Mouse (Mus musculus) brain, adult 2 months (tissue): ENCODE data around the gene Pla2g10.
"Not testable (repeated sequence)": the region's sequence is repeated elsewhere in the genome, so short reads cannot be mapped to it uniquely, and the experiment has no call there.

Source experiments
- DNase-seq: peaks from one replicate; pipeline ENCODE4 v3.0.0; 2011; ENCODE audit warnings: low read depth, low spot score

Pla2g10 gene

DNA sequence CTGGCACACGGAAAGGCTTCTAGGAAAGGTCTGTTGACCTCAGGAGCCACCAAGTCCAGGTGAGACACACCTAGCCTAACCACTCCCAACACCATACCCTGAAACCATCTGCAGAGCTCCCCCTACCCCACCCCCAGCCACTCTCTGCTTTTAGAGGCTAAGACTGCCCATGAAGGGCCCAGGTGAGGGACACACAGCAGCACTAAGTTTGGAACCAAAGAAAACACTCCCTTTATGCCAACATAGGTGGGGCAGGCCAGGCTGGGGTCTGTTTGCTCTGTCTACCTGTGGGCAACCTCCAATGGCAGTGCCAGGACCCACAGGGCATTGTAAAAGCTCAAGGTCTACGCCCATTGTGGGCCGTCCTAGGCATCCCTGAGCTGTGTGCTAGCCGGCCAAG is 1.4 kb downstream of the Pla2g10 start:
- no peak for DNase-seq

DNA sequence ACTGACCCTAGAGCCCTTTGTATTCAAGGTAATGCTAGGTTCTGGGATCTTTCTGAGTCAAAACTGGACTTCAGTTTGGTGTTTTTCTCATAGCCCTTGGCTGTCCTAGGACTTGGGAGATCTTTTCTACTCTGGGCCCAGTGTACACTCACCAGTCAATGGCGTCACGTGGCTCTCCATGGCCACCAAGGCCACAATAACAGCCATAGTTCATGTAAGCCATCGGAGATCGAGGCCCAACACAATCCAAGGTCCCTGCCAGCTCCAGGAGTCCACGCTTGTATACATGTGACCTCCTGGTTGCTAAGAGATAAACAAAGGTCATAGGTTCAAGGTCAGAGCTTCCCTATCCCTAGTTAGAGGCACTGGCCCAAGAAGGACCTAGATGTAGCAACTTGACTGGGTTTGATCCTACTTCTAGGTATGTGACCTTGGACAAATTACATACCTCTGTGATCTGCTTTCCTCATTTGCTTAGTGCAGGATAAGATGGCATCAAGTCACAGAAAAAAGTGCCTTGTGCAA is 2.9 kb downstream of the Pla2g10 start:
- no peak for DNase-seq

DNA sequence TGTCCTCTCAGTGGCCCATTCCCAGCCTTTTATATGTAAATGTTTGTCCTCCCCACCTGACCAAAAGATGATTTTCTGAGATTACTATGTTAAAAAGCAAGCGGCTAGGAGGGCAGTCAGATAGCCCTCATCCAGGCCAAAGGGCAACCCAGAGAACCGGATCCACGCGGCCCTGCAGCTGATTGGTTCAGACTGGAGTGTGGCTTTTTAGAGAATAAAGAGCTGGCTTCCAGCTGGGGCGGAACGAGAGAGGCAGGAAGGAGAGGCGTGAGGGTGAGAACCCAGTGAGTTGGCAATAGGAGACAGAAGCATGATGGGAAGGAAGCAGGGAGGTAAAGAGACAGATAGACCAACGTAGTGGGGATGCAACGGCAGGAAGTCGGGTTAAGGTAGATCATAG is 7.8 kb downstream of the Pla2g10 start:
- DNase-seq, result no peak

DNA sequence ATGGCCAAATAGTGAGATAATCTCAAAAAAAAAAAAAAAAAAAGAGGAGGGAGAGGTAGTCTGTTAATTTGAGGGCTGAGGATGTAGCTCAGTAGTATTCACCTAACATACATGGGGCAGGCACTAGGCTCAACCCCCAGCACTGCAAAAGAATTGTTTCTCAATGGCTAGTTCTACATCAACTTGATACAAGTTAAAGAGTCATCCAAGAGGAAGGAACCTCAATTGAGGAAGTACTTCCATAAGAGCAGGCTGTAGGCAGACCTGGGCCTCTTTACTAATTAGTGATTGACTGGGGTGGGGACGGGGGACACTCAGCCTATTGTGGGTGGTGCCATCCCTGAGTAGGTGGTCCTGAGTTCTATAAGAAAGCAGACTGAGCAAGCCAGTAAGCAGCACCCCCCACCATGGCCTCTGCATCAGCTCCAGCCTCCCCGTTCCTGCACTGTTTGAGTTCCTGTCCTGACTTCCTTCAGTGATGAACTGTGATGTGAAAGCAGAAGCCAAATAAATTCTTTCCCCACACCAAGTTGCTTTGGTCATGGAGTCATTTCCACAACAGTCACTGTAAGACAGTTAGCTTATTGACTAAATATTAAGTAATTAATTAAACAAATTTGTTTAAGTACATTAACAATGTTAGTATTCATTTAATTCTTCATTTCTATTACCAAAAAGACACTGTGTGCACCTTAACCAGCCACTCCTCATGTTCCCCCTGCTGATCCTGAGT is 13.8 kb downstream of the Pla2g10 start:
- no peak for DNase-seq

DNA sequence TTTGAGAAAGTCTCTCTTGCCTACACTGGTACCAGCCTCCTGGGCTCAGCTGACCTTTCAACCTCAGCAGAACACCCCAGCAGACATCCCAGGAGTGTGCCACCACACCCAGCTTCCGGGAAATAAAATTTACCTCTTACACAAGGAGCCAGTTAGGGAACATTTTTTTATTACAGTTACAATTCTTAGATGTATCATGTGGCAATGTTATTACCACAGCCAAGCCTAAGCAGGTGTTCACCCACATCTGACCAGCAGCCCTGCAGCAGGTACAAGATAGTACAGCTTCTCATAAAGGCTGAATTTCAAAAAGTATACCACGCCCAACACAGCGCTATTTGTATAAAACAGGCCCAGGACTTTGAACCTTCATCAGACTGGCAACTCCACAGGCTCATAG is 15.9 kb downstream of the Pla2g10 start:
- DNase-seq, result no peak

DNA sequence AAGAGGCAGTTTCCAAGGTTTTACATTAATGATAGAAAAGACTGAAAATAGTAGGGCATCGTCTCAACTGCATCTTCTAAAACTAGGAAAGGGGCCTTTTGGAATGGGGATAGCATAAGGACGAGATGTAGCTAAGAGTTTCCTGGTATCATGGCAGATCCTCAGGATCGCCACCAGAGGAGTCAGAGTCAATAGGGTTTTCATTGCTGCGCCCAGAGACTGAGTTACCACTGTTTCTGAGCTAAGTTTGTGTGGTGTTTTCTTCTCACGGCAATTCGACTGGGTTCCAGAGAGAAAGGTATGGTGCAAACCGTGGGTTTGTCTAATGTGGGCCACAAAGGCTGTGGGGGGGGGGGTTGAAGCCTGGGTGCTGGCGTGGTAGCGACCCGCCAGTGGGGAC is 26.1 kb downstream of the Pla2g10 start:
- no peak for DNase-seq

DNA sequence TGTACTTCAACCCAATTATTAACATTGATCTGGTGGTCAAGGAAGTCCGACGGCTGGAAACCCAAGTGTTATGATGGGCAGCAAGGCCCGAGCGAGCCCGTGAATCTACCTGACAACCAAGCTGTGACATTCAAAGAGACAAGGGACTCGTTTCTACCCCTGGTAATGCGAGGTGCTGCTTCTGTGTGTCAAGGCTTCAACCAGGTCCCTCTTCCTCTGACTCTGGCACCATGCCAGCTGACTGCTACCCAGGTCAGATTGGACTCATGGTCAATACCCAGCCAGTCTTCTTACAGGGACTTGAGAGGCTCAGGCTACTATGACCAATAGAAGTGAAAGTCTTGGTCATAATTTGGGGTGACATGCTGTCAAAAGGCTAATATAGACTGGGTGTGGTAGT is 28.6 kb downstream of the Pla2g10 start:
- no peak for DNase-seq

DNA sequence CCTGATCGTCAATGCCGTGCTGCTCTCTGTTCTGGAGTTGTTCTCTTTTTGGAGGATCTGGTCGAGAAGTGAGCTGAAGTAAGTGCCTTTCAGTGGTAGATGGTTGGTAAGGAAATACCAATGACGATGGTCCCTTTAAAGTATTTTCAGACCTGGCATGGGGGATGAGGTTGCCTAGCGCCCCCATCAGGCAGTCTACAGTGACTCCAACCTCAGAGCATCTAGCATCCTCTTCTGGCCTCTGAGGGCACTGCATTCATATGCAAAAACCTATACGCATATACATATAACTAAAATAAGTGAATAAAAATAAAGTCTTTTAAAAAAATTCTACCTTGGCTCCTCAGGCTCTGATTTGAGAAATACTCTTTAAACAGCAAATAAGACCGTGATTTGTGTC is 31.8 kb downstream of the Pla2g10 start:
- DNase-seq, result no peak

DNA sequence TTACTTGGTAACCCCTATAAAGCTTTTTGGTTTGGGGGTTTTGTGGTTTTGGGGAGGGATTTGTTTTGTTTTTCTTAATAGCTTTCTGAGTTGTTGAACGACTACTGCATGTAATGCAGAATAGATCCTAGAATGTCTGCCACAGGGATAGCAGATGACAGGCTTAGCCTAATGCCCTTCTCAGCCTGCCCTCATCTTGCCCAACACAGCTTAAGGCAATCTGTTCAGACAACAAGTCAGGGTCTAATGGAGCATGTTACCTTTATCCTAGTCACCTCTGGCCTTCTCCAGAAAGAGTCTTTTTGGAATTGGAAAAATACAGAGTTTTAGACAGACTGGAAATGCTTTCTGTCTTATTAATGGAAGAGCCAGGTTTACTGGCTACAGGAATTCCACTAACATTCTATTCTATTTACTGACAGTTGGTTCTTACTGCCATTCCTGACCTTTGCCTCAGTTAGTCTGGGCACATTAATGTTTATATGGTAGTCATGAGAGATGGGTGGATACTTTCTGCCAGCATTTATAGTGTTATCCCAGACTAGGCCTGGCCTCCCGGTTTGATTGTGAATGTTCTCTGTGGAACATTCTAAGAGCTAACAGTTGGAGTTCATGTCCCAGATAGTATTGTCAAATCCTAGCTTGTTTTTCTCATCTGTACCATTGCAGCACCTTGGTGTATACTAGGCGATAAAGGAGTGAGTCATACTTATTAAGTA is 52.0 kb downstream of the Pla2g10 start:
- no peak for DNase-seq

DNA sequence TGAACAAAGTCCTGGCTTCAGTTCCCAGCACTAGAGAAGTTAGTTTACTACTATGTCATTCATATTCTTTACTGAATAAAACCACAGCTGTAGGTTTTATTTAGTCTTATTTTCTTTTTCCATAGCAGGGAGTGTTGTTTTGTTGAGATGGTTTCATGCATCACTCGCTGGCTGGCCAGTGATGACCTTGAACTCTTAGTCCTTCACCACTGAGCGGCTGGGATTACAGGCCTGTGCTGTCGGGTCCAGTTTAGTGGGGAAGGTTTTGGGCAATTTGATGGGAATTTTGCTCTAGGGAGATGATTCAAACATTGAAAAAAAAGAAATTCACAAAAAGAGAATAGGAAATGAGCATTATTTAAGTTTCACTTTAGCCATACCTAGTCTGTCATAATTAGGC is 56.3 kb downstream of the Pla2g10 start:
- no peak for DNase-seq

DNA sequence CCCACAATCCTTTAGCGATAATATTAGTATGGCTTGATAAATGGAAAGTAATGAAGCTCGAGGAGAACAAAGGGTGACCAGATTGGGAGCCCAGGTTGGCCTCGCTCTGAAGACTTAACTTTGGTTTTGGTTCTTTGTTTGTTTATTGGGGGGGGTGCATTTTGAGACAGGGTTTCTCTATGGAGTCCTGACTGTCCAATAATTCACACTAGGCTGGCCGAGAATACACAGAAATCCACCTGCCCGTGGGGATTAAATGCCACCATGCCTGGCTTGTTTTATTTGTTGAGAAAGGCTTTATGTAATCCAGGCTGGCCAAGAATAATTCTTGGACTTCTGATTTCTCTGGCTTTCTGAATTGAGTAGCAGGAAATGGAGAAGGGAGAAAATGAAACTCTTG is 57.7 kb downstream of the Pla2g10 start:
- DNase-seq, result no peak

DNA sequence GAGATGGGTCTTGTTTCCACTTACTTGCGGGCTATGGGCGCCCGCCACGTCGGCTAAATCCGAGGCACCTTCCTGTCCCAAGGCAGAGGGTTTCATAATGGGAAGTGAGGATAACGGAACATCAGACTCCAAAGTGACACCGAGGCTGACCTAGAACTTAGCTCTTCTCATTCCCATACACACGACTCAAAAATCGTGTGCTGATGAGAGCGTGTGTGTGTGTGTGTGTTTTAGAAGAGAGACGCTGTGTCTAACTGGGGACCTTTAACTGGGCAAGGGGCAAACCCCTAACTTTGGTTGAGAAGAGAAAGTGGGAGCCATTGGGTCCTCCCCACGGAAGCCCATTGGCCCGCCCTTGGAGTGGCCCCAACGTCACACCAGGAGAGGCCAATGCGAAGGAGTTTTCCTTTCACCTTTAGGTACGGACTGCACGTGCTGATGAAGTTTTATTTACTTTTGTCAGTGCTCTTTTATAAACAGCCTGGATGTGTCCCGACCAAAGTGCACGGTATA is 58.3 kb downstream of the Pla2g10 start:
- DNase-seq, result peak; percentile 62

DNA sequence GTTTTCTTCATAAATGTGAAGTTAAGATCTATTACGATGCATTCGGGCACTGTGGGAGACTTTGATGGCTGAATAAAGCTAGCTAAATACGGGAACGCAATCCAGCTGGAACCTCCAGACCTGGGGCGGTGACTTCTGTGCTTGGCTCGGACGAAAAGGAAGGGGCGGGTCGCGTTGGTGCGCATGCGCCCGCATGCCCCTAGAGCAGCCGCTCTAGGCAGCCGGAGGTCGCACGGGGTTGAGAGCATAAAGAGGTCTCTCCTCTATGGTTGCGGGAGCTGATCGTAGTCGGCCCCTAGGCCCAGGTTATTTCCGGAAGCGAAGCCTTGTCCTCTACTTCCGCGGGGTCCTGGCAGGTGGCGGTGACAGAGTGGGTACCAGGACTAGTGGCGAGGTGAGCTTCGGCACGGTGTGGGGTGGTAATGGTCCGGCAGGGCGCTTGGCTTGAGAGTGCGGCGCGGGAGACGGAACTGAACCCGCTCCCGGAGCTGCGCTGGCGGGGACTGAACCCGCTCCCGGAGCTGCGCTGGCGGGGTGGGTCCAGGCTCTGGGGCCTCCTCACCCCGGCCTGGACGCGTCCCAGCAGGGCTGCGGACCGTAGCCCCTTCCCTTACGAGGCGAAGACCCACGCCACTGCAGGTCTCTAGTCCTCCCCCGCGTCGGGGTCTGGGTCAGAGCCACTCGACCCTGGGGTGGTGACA is 58.9 kb downstream of the Pla2g10 start, which contains the start of the genes Bfar and 3110001I22Rik:
Gene Bfar (plus strand): TSS at position 174 of the 701 bp plus-strand sequence.
Gene 3110001I22Rik (plus strand): TSS at position 245 of the 701 bp plus-strand sequence.
- peak; percentile 98 for DNase-seq

DNA sequence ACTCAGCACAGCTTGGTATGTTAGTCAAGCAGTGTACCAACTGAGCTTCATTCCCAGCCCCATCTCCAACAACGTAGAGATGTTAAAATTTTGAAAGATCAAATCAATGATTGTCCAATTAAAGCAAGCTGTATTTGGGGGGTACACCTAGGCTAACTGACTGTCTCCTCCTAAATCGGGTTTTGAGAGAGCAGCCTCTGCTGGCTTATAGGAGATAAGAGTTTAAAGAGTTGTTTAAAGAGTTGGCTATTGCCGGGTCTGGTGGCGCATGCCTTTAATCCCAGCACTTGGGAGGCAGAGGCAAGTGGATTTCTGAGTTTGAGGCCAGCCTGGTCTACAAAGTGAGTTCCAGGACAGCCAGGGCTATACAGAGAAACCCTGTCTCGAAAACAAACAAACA is 59.9 kb downstream of the Pla2g10 start:
- not testable (repeated sequence) for DNase-seq

DNA sequence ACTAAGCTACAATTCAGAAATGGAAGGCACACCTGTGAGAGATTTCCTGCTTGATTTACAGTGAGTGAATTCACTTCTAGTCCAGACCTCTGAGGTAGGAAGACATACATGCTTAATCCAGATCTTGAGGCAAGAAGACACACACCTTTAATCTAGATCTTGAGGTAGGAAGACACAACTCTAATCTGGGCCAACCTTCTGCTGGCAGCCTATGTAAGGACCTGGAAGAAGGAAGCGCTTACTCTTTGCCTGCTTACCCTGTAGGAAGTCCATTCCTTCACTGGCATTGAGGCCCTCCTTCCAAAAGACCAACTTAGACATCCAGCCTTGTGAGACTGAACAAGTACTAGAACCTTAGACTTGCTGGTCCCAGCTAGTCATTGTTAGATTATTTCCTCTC is 61.5 kb downstream of the Pla2g10 start:
- no peak for DNase-seq

DNA sequence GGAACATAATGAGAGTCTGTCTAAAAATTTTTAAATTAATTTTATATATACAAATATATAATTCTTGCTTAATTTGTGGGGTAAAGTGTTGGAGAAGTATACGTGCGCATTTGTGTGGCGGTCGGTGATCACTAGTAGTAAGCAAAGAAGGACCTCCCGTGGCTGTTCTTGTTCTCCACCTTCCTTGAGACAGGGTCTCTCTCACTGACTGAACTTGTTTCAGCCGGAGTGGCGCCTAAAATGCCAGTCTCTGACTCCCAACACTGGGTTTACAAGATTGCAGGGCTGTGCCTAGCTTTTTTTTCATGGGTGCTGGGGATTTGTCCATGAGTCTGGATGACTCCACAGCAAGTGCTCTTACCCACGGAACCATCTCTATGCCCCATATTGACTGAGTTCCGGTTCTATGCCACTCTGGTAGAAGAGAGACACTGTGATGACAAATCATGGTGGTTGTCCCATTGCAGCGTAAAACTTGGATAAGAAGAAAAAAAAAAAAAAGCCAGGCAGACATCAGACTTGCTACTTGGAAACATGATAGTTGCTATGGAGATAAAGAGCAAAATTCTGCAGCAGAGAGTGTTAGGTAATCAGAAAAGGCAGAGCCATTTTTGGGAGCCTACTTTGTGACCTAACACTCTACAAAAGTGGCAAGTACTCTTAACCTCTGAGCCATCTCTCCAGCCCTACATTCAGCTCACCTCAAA is 62.2 kb downstream of the Pla2g10 start:
- DNase-seq, result no peak

DNA sequence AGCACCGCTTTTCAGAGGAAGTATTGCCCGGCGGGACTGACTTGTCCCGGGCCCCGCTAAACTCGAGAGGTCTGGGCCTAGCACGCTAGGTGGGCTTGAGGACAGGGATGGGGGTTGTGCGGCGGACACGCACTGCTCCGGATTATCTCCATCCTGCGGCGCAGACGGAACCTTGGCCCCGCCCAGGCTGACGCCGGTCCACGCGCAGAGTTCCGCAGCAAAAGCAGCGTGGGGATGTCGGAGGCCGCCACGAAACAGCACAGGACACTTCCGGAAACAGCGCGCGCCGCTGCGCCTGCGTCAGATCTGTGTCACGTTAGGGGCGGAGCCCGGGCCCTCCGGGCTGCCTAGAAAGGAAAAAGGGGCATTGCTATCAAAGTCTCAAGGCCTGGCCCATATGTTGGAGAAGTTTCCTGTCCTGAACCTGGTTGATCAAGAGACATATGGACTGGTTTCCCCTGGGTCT is 62.9 kb downstream of the Pla2g10 start, which contains the start of gene Parn:
Gene Parn (minus strand): TSS at position 293 of the 466 bp plus-strand sequence.
- peak; percentile 98 for DNase-seq
